Mouse (Mus musculus) layer of hippocampus, adult 9-11 months (tissue): ENCODE results near the gene Bpifb9a.
"Not testable (repeated sequence)": the region's sequence is repeated elsewhere in the genome, so short reads cannot be mapped to it uniquely, and the experiment has no call there.

Experiments used
- DNase-seq: peaks from one replicate; pipeline ENCODE4 v3.0.0; 2022

The Bpifb9a gene

DNA sequence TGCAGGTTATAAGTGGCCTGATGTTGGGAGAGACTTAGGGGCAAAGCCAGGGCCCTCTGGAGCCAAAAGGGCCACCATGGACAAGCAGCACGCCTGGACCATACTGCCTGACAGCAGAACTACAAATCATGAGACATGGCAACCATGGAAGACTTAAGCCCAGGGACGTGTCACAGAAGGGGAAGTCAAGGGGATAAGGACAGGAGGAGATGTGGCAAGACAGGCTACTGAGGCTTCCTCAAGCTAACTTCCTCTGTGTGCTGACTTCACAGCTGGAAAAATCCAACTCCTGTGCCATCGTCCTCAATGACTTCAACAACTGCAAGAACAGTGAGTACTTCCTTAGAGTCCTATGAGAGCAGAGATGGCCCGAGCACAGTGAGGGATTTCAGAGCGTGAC is 56.1 kb downstream of the Bpifb9a start:
- not testable (repeated sequence) for DNase-seq
